Mouse (Mus musculus) ES-E14 (cell line): ENCODE measurements around the gene Tbxas1.

ENCODE experiments used
- CHD2 ChIP-seq: IDR thresholded peaks from 2 replicates; pipeline ENCODE4 v1.6.1; 2014; ENCODE audit warnings: mild to moderate bottlenecking, low read depth, low read length, inconsistent platforms
- HCFC1 ChIP-seq: IDR thresholded peaks from 2 replicates; pipeline ENCODE4 v1.6.1; 2012; ENCODE audit warnings: low read length, inconsistent platforms, borderline replicate concordance; ENCODE audit not compliant: insufficient read depth
- MAFK ChIP-seq: IDR thresholded peaks from 2 replicates; pipeline ENCODE4 v1.6.1; 2014; ENCODE audit warnings: mild to moderate bottlenecking, low read depth, low read length, inconsistent platforms; ENCODE audit not compliant: insufficient read depth
- ZNF384 ChIP-seq: IDR thresholded peaks from 2 replicates; pipeline ENCODE4 v1.6.1; 2012; ENCODE audit warnings: low read depth, low read length, inconsistent platforms

- TF ChIP-seq ZNF384, result no peak
- TF ChIP-seq MAFK, result no peak
- no peak for TF ChIP-seq HCFC1
- TF ChIP-seq CHD2, result no peak
Observed at GRCm38 (mm10) chr6:39021909-39022308, 146.7 kb downstream of the Tbxas1 start.
